Mouse (Mus musculus): Measurements from ENCODE around the gene St6galnac5.

DNA sequence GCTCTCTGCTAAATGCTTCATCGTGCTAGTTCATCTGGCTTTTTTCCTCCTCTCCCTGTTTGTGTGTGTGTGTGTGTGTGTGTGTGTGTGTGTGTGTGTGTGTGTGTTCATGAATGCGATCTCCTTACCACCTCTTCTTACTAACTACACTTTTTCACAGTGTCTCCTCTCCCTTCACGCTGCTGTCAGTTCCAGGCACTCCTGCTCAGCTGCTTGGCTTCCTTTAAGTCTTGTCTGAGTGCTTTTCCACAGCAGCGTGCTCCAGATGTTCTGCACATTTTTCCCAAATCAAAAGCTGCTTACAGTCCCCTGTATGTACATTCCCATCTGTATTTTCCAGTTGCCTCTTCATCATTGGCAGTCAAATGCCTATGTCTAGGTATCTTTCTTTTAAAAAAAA lies 189.0 kb downstream of the St6galnac5 start:
- TF ChIP-seq CTCF (IDR thresholded peaks at IDR 0.05; ENCODE audit: extremely low read depth, insufficient read length, insufficient replicate concordance, low read depth, low read length) = no peak
- no peak for TF ChIP-seq POLR2A (IDR thresholded peaks at IDR 0.05; ENCODE audit: low read depth, low read length)

Measured in small intestine, adult 2 months (tissue).